Mouse (Mus musculus) olfactory bulb, adult 2 months (tissue): ENCODE measurements around the gene Pds5b.

Experiments used
- CTCF ChIP-seq: fragments of 200-500 bp; IDR thresholded peaks from 2 replicates; pipeline ENCODE4 v1.5.1; 2012; ENCODE audit warnings: low read depth, mild to moderate bottlenecking, low read length, moderate library complexity; ENCODE audit not compliant: insufficient read depth
- POLR2A ChIP-seq: fragments of 200-500 bp; IDR thresholded peaks from 2 replicates; pipeline ENCODE4 v1.6.1; 2012; ENCODE audit warnings: mild to moderate bottlenecking, low read depth, low read length, moderate library complexity; ENCODE audit not compliant: insufficient read depth

GRCm38 (mm10) chr5:150673880-150674621 lies 512 bp downstream of the Pds5b start:
- TF ChIP-seq CTCF, result no peak
- TF ChIP-seq POLR2A, result no peak
